Mouse (Mus musculus): ENCODE measurements at regions not wholly inside any gene's neighbourhood (a gene's known extent, or its start where the extent isn't known, plus 50 kb on each side); places are given as distances from the start of the nearest gene placed in this dataset.

- H3K36me3 ChIP-seq (ENCODE audit: control insufficient read depth, insufficient read depth, low read length): no peaks in the 10 kb centered on the region
- H3K27me3 ChIP-seq (ENCODE audit: control insufficient read depth, insufficient read depth, low read length): no peaks in the 10 kb centered on the region
- DNase-seq (ENCODE audit: extremely low read depth, low read depth, low spot score): no peak
- 81% methylated on average over 5 of the region's 5 CpGs for WGBS
- no peak overlapping the region for H3K4me3 ChIP-seq (ENCODE audit: insufficient read depth, low read depth, low read length)
- no peak overlapping the region; the same call in 1 of the 2 replicates for H3K27ac ChIP-seq (replicated peaks; ENCODE audit: insufficient read depth, low read depth, low read length)
- TF ChIP-seq POLR2A (IDR thresholded peaks at IDR 0.05; ENCODE audit: extremely low read depth, insufficient read depth, low read length) (no peak), CTCF (IDR thresholded peaks at IDR 0.05; ENCODE audit: low read depth, low read length) (no peak)
- no peaks in the 10 kb centered on the region for H3K79me2 ChIP-seq (ENCODE audit: control insufficient read depth, insufficient read depth, low read length)
- no peak overlapping the region for H3K9ac ChIP-seq (ENCODE audit: low read depth, low read length)
- H3K4me1 ChIP-seq (ENCODE audit: control insufficient read depth, insufficient read depth, low read length): peaks cover 7% of the 10 kb centered on the region
These were observed 103.5 kb upstream of the Rpl34 start for GRCm38 (mm10) chr3:130833722-130834121.

- Histone ChIP-seq H3K27ac (replicated peaks; ENCODE audit: insufficient read depth, low read depth, low read length) (no peak overlapping the region), H3K79me2 (ENCODE audit: control insufficient read depth, insufficient read depth, low read length) (no peaks in the 10 kb centered on the region), H3K36me3 (ENCODE audit: control insufficient read depth, insufficient read depth, low read length) (no peaks in the 10 kb centered on the region), H3K4me1 (ENCODE audit: control insufficient read depth, insufficient read depth, low read length) (peaks cover 7% of the 10 kb centered on the region), H3K9ac (ENCODE audit: low read depth, low read length) (no peak overlapping the region), H3K27me3 (ENCODE audit: control insufficient read depth, insufficient read depth, low read length) (no peaks in the 10 kb centered on the region), H3K4me3 (ENCODE audit: insufficient read depth, low read depth, low read length) (no peak overlapping the region)
- TF ChIP-seq POLR2A (IDR thresholded peaks at IDR 0.05; ENCODE audit: extremely low read depth, insufficient read depth, low read length): no peak
- no peak for TF ChIP-seq CTCF (IDR thresholded peaks at IDR 0.05; ENCODE audit: low read depth, low read length)
- DNase-seq (ENCODE audit: extremely low read depth, low read depth, low spot score): peak; percentile 89
- WGBS: 24% methylated on average over 9 of the region's 9 CpGs
These were observed 102.9 kb upstream of the Rpl34 start for GRCm38 (mm10) chr3:130833082-130833481.

GRCm38 (mm10) chr3:130831788-130832187, 101.6 kb upstream of the Rpl34 start:
- TF ChIP-seq POLR2A (IDR thresholded peaks at IDR 0.05; ENCODE audit: extremely low read depth, insufficient read depth, low read length) (no peak), CTCF (IDR thresholded peaks at IDR 0.05; ENCODE audit: low read depth, low read length) (no peak)
- DNase-seq (ENCODE audit: extremely low read depth, low read depth, low spot score): no peak
- Histone ChIP-seq H3K27me3 (ENCODE audit: control insufficient read depth, insufficient read depth, low read length) (no peaks in the 10 kb centered on the region), H3K36me3 (ENCODE audit: control insufficient read depth, insufficient read depth, low read length) (no peaks in the 10 kb centered on the region), H3K27ac (replicated peaks; ENCODE audit: insufficient read depth, low read depth, low read length) (no peak overlapping the region), H3K9ac (ENCODE audit: low read depth, low read length) (no peak overlapping the region), H3K4me3 (ENCODE audit: insufficient read depth, low read depth, low read length) (no peak overlapping the region), H3K4me1 (ENCODE audit: control insufficient read depth, insufficient read depth, low read length) (peaks cover 7% of the 10 kb centered on the region), H3K79me2 (ENCODE audit: control insufficient read depth, insufficient read depth, low read length) (no peaks in the 10 kb centered on the region)
- 89% methylated on average over 6 of the region's 6 CpGs for WGBS

GRCm38 (mm10) chr3:130828346-130828745, 98.1 kb upstream of the Rpl34 start:
- Histone ChIP-seq H3K9ac (ENCODE audit: low read depth, low read length) (no peak overlapping the region), H3K27ac (replicated peaks; ENCODE audit: insufficient read depth, low read depth, low read length) (no peak overlapping the region), H3K36me3 (ENCODE audit: control insufficient read depth, insufficient read depth, low read length) (no peaks in the 10 kb centered on the region), H3K4me3 (ENCODE audit: insufficient read depth, low read depth, low read length) (no peak overlapping the region), H3K79me2 (ENCODE audit: control insufficient read depth, insufficient read depth, low read length) (no peaks in the 10 kb centered on the region), H3K27me3 (ENCODE audit: control insufficient read depth, insufficient read depth, low read length) (no peaks in the 10 kb centered on the region), H3K4me1 (ENCODE audit: control insufficient read depth, insufficient read depth, low read length) (peaks cover 5% of the 10 kb centered on the region; the same call in 1 of the 2 replicates)
- TF ChIP-seq POLR2A (IDR thresholded peaks at IDR 0.05; ENCODE audit: extremely low read depth, insufficient read depth, low read length) (no peak), CTCF (IDR thresholded peaks at IDR 0.05; ENCODE audit: low read depth, low read length) (no peak)
- no peak for DNase-seq (ENCODE audit: extremely low read depth, low read depth, low spot score)
- 87% methylated on average over 4 of the region's 4 CpGs for WGBS

GRCm38 (mm10) chr3:130827934-130828333, 97.7 kb upstream of the Rpl34 start:
- no peak overlapping the region for H3K4me3 ChIP-seq (ENCODE audit: insufficient read depth, low read depth, low read length)
- DNase-seq (ENCODE audit: extremely low read depth, low read depth, low spot score): no peak
- no peak overlapping the region for H3K9ac ChIP-seq (ENCODE audit: low read depth, low read length)
- H3K36me3 ChIP-seq (ENCODE audit: control insufficient read depth, insufficient read depth, low read length): no peaks in the 10 kb centered on the region
- no peak for TF ChIP-seq POLR2A (IDR thresholded peaks at IDR 0.05; ENCODE audit: extremely low read depth, insufficient read depth, low read length)
- no peak for TF ChIP-seq CTCF (IDR thresholded peaks at IDR 0.05; ENCODE audit: low read depth, low read length)
- H3K27ac ChIP-seq (replicated peaks; ENCODE audit: insufficient read depth, low read depth, low read length): no peak overlapping the region
- peaks cover 4% of the 10 kb centered on the region; the same call in 1 of the 2 replicates for H3K4me1 ChIP-seq (ENCODE audit: control insufficient read depth, insufficient read depth, low read length)
- WGBS: 72% methylated on average over 4 of the region's 4 CpGs
- H3K79me2 ChIP-seq (ENCODE audit: control insufficient read depth, insufficient read depth, low read length): no peaks in the 10 kb centered on the region
- no peaks in the 10 kb centered on the region for H3K27me3 ChIP-seq (ENCODE audit: control insufficient read depth, insufficient read depth, low read length)

- Histone ChIP-seq H3K27me3 (ENCODE audit: control insufficient read depth, insufficient read depth, low read length) (no peaks in the 10 kb centered on the region), H3K4me3 (ENCODE audit: insufficient read depth, low read depth, low read length) (no peak overlapping the region), H3K9ac (ENCODE audit: low read depth, low read length) (no peak overlapping the region), H3K27ac (replicated peaks; ENCODE audit: insufficient read depth, low read depth, low read length) (no peak overlapping the region), H3K36me3 (ENCODE audit: control insufficient read depth, insufficient read depth, low read length) (no peaks in the 10 kb centered on the region), H3K4me1 (ENCODE audit: control insufficient read depth, insufficient read depth, low read length) (no peaks in the 10 kb centered on the region), H3K79me2 (ENCODE audit: control insufficient read depth, insufficient read depth, low read length) (no peaks in the 10 kb centered on the region)
- 83% methylated on average over 6 of the region's 6 CpGs for WGBS
- DNase-seq (ENCODE audit: extremely low read depth, low read depth, low spot score): no peak
- no peak for TF ChIP-seq POLR2A (IDR thresholded peaks at IDR 0.05; ENCODE audit: extremely low read depth, insufficient read depth, low read length)
- no peak for TF ChIP-seq CTCF (IDR thresholded peaks at IDR 0.05; ENCODE audit: low read depth, low read length)
These were observed 96.8 kb upstream of the Rpl34 start for GRCm38 (mm10) chr3:130827021-130827420.
